Mouse (Mus musculus) kidney, adult 8-10 months (tissue): ENCODE measurements around the gene Angptl7.

Experiments used
- DNase-seq, 2 experiments: peaks; one replicate each; pipeline ENCODE4 v3.0.0; 2022

The Angptl7 gene

DNA sequence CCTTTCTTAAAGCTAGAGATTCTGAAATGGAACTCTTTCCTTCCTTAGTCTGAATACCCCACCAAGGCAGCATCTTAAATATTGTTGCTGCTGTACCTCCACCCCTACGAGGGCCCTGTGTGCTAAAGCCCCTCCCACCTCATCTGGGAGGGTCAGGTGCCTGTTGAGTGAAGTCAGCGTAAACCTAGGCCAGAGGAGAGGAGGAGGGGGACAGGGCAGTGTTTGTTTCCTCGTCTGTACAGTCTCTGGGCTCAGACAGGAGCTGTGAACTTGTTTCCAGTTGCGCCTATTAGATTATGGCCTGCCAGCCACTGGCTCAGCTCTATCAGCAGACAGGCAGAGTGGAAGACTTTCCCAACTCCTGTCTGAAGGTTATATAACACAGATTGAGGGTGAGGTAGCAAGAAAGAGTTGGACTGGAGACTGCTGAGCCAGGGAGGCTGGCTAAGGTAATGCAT lies at the start of gene Angptl7:
Gene Angptl7 (minus strand): TSS at position 51 of the 458 bp plus-strand sequence.
- peak; percentile 50 to 61 for DNase-seq

DNA sequence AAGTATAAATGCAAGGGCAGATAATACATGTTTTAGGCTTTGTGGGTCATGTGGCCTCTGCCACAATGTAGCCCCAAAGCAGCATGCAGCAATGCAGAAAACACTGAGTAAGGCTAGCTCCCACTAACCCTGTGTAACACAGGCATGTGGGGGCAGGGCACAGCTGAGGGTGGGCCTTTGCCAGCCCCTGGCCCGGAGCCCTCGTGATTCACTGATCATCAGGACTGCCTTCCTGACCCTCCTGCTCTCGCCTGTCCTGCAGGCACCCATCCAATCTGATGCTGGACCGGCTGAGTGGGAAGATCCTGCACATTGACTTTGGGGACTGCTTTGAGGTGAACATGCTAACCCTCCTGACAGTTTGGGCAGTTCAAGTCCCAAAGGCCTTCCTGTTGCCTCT lies 48.8 kb upstream of the Angptl7 start:
- no peak for DNase-seq

GRCm38 (mm10) chr4:148535876-148536275 lies 35.6 kb upstream of the Angptl7 start:
- no peak for DNase-seq

DNA sequence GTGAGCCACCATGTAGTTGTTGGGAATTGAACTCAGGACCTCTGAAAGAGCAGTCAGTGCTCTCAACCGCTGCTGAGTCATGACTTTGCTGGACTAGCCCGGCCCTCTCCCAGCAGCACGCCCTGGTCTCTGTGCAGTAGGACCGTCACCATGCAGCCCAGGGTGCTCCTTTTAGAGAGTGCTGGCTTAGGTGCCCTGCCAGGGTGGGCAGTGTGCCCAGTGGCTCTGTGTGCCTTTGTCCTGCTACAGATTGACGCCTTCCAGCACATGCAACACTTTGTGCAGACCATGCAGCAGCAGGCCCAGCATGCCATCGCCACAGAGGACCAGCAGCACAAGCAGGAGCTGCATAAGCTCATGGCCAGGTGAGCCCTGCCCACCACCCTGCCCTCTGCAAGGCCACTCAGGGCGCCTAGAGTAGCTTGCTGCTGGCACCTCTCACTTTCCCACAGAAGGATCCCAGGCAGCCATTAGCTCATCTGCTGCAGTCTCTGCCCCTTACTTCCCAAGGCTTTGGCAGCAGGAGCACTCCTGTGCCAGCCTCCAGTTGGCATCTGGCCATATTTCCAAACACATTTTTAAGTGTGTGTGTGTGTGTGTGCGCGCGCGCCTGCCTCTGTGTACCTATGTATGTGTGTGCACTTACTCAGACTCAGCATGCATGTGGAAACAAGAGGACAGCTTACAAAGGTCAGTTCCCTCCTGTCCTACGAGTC lies 33.5 kb upstream of the Angptl7 start:
- no peak for DNase-seq

GRCm38 (mm10) chr4:148532516-148532915 lies 32.3 kb upstream of the Angptl7 start:
- no peak for DNase-seq

GRCm38 (mm10) chr4:148531341-148531740 lies 31.1 kb upstream of the Angptl7 start:
- no peak for DNase-seq

- no peak for DNase-seq
These were observed 30.5 kb upstream of the Angptl7 start for GRCm38 (mm10) chr4:148530778-148531177.

DNA sequence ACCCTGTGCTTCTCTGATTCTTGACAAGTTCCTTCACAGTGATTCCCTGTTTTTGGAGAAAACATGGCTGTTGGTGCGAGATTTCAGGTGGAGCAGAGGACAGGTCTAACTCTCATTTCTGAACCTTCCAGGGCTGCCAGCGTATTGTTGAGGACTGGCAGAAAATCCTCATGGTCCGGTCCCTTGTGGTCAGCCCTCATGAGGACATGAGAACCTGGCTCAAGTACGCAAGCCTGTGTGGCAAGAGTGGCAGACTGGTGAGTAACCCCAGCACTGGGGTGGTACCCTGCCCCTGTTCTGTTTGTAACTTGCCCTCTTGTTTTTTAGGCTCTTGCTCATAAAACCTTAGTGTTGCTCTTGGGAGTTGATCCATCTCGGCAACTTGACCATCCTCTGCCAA lies 30.1 kb upstream of the Angptl7 start:
- no peak for DNase-seq

DNA sequence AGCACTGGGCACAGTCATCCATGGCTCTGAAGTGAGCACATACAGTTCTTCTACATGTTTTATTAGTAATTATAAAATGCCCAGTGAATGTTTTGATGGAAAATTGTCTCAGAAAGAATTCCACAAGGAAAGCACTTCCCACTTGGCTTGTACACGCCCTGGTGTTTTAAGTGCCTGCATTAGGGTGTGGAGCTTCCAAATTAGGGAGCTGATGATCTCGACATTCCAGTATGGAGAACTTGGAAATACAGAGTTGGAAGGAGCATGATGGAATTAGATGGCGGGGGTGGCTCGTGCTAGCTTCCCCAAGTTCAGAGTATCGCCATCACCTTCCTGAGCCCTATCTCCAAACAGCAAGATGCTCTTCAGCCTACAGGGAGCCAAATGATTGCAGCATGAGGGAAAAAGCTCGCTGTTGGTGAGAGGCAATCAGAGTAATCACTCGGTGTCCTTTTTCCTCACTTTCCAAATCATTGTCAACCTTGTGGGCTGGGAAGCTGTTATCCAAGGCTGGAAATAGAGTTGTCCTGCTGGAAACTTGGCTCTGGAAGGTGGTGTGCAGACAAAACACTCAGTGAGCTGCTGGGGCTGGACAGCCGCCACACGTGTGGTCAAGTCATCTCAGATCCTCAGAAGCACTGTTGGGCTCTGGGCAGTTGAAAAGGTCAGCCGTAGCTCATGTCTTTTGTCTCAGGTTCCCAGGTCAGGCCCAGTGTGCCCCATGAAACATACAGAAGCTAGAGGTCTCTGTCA lies 27.1 kb upstream of the Angptl7 start:
- no peak for DNase-seq

- DNase-seq = no peak
These were observed 23.3 kb upstream of the Angptl7 start for GRCm38 (mm10) chr4:148523538-148523937.

- no peak for DNase-seq
These were observed 18.1 kb upstream of the Angptl7 start for GRCm38 (mm10) chr4:148518235-148518795.

GRCm38 (mm10) chr4:148517809-148518208 lies 17.5 kb upstream of the Angptl7 start:
- peak in 1 of 2 experiments; percentile 54 for DNase-seq

- DNase-seq = peak; percentile 81
These were observed 15.1 kb upstream of the Angptl7 start for GRCm38 (mm10) chr4:148515313-148515712.

GRCm38 (mm10) chr4:148513021-148513559 lies 12.8 kb upstream of the Angptl7 start:
- DNase-seq = peak; percentile 59 to 82

- no peak for DNase-seq
These were observed 11.1 kb upstream of the Angptl7 start for GRCm38 (mm10) chr4:148511334-148511733.

- DNase-seq = no peak
These were observed 10.4 kb upstream of the Angptl7 start for GRCm38 (mm10) chr4:148510691-148511090.

DNA sequence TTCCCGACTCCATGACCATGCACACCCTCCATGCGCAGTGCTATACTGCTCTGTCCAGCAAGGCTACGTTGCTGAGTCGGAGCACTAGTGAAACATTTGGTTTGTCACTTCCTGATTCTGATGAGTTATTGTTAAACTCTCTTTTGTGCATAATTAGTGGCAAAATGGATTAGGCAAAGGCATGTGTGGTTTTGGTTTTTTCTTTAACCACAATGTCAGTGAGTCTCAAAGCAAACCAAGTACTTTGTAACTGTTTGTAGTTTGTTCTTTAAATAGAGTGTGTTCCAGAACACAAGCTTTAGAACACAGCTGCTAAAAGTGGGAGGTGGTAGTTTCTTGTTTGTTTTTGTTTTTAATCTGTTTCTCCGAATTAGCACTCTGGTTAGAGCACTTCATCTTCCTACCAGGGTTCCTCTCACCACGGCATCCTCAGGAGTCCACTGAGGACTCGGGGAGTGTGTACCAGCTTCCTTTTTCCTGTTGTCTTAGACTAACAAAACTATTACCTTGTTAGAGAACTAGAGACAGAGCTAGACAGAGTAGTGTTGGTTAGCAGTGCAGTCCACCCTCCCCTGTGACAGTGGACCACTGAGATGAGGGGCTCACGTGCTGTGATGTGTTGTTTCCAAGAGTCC lies 9.3 kb upstream of the Angptl7 start:
- no peak for DNase-seq

GRCm38 (mm10) chr4:148508084-148508849 lies 8.0 kb upstream of the Angptl7 start:
- no peak for DNase-seq

GRCm38 (mm10) chr4:148507585-148507984 lies 7.3 kb upstream of the Angptl7 start:
- no peak for DNase-seq

- no peak for DNase-seq
These were observed 4.3 kb upstream of the Angptl7 start for GRCm38 (mm10) chr4:148504497-148504959.

- DNase-seq = no peak
These were observed 4.2 kb downstream of the Angptl7 start for GRCm38 (mm10) chr4:148495874-148496689.
